Mouse (Mus musculus) liver, embryonic 14.5 days (tissue): ENCODE results near the gene Tbc1d4.

Experiments used
- CTCF ChIP-seq: IDR thresholded peaks from 2 replicates; pipeline ENCODE4 v1.5.1; 2016; ENCODE audit warnings: antibody characterized with exemption, low read depth, control low read depth
- EP300 ChIP-seq: IDR thresholded peaks from 2 replicates; pipeline ENCODE4 v1.6.1; 2016; ENCODE audit warnings: antibody characterized with exemption, low read depth

DNA sequence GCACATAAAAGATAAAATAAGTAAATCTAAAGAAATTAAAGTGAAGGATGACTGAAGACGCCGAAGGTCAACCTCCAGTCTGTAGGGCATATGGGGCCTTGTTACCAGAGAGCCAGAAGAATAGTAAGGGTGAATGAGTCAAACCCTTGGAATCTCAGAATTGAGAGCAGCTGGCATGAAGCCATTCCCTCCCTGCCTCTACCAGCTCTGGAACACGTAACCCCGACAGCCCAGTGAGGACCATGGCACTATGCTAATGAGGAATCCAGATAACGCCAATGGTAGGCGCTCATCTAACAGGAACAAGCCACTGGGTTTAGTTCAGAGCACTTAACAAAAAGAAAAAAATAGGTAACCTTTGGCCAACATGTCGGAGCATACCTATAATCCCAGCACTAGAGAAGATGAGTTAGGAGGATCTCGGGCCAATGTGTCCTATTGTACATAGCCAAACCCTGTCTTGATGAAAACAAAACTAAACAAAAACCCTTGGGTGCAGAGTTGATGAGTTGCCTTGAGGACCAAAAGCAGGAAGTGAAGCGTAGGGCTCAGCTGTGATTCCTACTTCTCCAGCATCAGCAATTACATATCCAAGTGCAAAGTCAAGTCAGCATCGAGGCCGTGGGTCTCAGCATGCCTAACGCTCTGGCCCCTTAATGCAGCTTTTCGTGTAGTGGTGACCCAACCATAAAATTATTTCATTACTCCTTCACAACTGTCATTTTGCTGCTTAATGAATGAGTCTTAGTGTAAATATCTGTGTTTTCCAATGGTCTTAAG, 13.5 kb downstream of the Tbc1d4 start:
- TF ChIP-seq CTCF (no peak), EP300 (no peak)
